Mouse (Mus musculus): ENCODE results near the gene Trim80. TPM values are rescaled to one million over a fixed set of nuclear protein-coding genes. Genes with fewer than 3 reads are reported as not detected.

Gene Trim80
- polyA plus RNA-seq (2015; fragmentation: Nextera tagmentation; extraction: Ambion mirVana): not detected in 2 replicates

GRCm38 (mm10) chr11:115439906-115440595 lies at the start of gene Trim80:
Trim80 (plus strand) TSS chr11:115440545.
- WGBS: 95% methylated on average over 9 of the region's 9 CpGs

DNA sequence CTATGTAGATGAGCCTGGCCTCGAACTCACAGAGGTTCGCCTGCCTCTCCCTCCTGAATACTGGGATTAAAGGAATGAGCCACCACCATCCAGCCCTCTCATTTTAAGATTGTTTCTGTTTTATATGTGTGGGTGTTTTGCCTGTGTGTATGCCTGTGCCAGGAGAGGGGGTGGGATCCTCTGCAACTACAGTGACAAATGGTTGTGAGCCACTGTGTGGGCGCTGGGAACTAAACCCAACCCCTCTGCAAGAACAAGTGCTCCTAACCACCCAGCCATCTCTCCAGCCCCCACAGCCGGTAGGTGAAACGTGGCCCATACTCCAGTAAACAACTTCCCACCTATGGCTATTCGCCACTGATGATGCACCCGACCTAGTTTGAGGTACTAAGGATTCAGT lies 49.0 kb upstream of the Trim80 start:
- Histone ChIP-seq H3K36me3 (peaks cover 48% of the 10 kb centered on the region), H3K9me3 (no peaks in the 10 kb centered on the region)
- 90% methylated on average over 7 of the region's 7 CpGs for WGBS

More at GRCm38 (mm10) chr11:115439906-115440595, at the start of gene Trim80:
- H3K27ac ChIP-seq (replicated peaks): no peak within 1 kb of the TSS
- H3K4me3 ChIP-seq: no peak within 1 kb of the TSS
- H3K9me3 ChIP-seq: no peaks in the 10 kb centered on the region
- H3K27me3 ChIP-seq: no peaks in the 10 kb centered on the region
- no peak within 1 kb of the TSS for H3K4me2 ChIP-seq (replicated peaks)
- ATAC-seq (replicated peaks): no peak
- H3K36me3 ChIP-seq: no peaks in the 10 kb centered on the region
- peaks cover 12% of the 10 kb centered on the region for H3K4me1 ChIP-seq
- no peak within 1 kb of the TSS for H3K9ac ChIP-seq (replicated peaks)

DNA sequence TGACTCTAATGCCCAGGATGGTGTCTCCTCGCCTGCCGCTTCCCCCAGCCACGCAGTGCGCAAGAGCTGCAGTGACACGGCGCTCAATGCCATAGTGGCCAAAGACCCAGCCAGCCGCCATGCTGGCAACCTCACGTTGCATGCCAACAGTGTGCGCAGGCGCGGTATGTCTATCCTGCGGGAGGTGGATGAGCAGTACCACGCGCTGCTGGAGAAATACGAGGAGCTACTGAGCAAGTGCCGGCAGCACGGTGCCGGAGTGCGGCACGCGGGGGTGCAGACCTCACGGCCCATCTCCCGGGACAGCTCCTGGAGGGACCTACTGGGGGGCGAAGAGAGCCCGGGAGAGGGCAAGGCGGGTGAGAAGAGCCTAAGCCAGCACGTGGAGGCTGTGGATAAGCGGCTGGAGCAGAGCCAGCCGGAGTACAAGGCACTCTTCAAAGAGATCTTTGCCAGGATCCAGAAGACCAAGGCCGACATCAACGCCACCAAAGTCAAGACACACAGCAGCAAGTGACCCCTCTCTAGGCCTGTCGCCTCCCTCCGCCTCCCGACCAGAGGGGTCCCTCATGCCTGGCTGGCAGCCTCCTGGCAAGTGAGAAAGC lies 46.5 kb upstream of the Trim80 start:
- Histone ChIP-seq H3K4me3 (no peak overlapping the region), H3K9ac (replicated peaks) (no peak overlapping the region), H3K27me3 (no peaks in the 10 kb centered on the region), H3K4me1 (no peaks in the 10 kb centered on the region), H3K27ac (replicated peaks) (no peak overlapping the region), H3K9me3 (no peaks in the 10 kb centered on the region), H3K36me3 (peaks cover 49% of the 10 kb centered on the region), H3K4me2 (replicated peaks) (no peak overlapping the region)
- 75% methylated on average over 34 of the region's 34 CpGs for whole genome bisulfite sequencing
- ATAC-seq (replicated peaks): no peak

More for the DNA sequence above, 49.0 kb upstream of the Trim80 start:
- no peak overlapping the region for H3K27ac ChIP-seq (replicated peaks)
- no peak overlapping the region for H3K4me3 ChIP-seq
- no peak overlapping the region for H3K9ac ChIP-seq (replicated peaks)
- ATAC-seq (replicated peaks): no peak
- no peak overlapping the region for H3K4me2 ChIP-seq (replicated peaks)
- no peaks in the 10 kb centered on the region for H3K27me3 ChIP-seq
- H3K4me1 ChIP-seq: peaks cover 4% of the 10 kb centered on the region; the same call in 1 of the 2 replicates

- Histone ChIP-seq H3K9me3 (no peaks in the 10 kb centered on the region), H3K36me3 (peaks cover 21% of the 10 kb centered on the region), H3K4me3 (no peak overlapping the region), H3K4me2 (replicated peaks) (no peak overlapping the region), H3K27ac (replicated peaks) (no peak overlapping the region), H3K4me1 (peaks cover 8% of the 10 kb centered on the region), H3K9ac (replicated peaks) (no peak overlapping the region), H3K27me3 (no peaks in the 10 kb centered on the region)
- ATAC-seq (replicated peaks): no peak
- 84% methylated on average over 7 of the region's 7 CpGs for WGBS
Measured at GRCm38 (mm10) chr11:115398085-115398484, 42.3 kb upstream of the Trim80 start.

DNA sequence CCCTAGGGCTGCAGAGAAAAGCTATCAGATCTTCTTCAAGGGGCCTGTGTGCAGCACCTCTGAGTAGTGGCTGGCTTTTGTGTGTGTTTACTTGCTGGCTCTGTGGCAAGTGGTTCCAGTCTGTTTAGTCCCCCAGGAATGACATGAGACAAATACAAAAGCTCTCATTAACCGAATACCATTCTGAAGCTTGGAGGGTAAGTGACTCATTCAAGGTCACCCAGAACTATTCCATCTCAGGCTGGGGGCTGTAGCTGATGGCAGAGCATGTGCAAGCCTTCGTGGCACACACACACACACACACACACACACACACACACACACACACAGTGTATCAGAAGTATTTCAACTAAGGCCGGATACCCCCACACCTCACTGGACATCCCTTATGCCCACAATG lies 40.2 kb upstream of the Trim80 start:
- Histone ChIP-seq H3K9ac (replicated peaks) (no peak overlapping the region), H3K4me3 (no peak overlapping the region), H3K27ac (replicated peaks) (peak overlapping the region; percentile 46; the same call in 1 of the 2 replicates), H3K4me2 (replicated peaks) (no peak overlapping the region), H3K9me3 (no peaks in the 10 kb centered on the region), H3K27me3 (no peaks in the 10 kb centered on the region), H3K36me3 (peaks cover 4% of the 10 kb centered on the region; the same call in 1 of the 2 replicates), H3K4me1 (peaks cover 21% of the 10 kb centered on the region)
- ATAC-seq (replicated peaks): no peak
- 74% methylated on average over 3 of the region's 3 CpGs for WGBS

GRCm38 (mm10) chr11:115400630-115401391 lies 39.5 kb upstream of the Trim80 start:
- Histone ChIP-seq H3K4me1 (peaks cover 22% of the 10 kb centered on the region), H3K27me3 (no peaks in the 10 kb centered on the region), H3K27ac (replicated peaks) (peak overlapping the region; percentile 46), H3K36me3 (peaks cover 4% of the 10 kb centered on the region; the same call in 1 of the 2 replicates), H3K4me3 (no peak overlapping the region), H3K9me3 (no peaks in the 10 kb centered on the region), H3K9ac (replicated peaks) (no peak overlapping the region), H3K4me2 (replicated peaks) (no peak overlapping the region)
- WGBS: 41% methylated on average over 11 of the region's 11 CpGs
- 0 out of 2 replicates have a peak, but pooled peaks have one; percentile 21 for ATAC-seq (replicated peaks)

GRCm38 (mm10) chr11:115403338-115404124 lies 36.8 kb upstream of the Trim80 start, which contains the start of gene Mrpl58:
Mrpl58 (plus strand) TSS chr11:115403752.
- Histone ChIP-seq H3K27me3 (no peaks in the 10 kb centered on the region), H3K9ac (replicated peaks) (peak within 1 kb of the TSS; percentile 85), H3K9me3 (no peaks in the 10 kb centered on the region), H3K27ac (replicated peaks) (peak within 1 kb of the TSS; percentile 86), H3K4me1 (peaks cover 22% of the 10 kb centered on the region), H3K4me2 (replicated peaks) (peak within 1 kb of the TSS; percentile 71), H3K36me3 (0 out of 2 replicates have a peak, but pooled peaks cover 6% of the 10 kb centered on the region), H3K4me3 (peak within 1 kb of the TSS; percentile 75)
- 3% methylated on average over 50 of the region's 50 CpGs for WGBS
- ATAC-seq (replicated peaks): peak; percentile 90

DNA sequence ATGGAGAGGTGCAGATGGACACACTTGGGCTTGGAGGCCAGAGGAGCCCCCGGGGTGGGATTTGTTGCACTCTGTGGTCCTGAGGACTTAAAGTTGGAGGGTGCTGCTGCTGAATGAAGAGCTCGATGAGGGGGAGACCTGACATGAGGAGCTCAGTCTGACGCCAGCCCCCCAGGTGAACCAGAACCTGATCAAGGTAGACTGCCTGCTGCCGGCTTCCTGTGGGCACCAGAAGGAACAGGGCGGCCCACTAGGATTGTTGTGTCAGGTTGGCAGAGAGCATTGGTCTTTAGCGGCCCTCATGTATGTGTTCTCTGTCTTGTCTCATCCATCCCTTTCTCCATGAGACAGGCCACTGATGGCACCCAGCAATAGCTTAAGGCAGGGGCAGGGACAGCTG lies 34.6 kb upstream of the Trim80 start:
- H3K4me1 ChIP-seq: peaks cover 40% of the 10 kb centered on the region
- no peak for ATAC-seq (replicated peaks)
- H3K27me3 ChIP-seq: no peaks in the 10 kb centered on the region
- H3K27ac ChIP-seq (replicated peaks): no peak overlapping the region
- H3K4me3 ChIP-seq: no peak overlapping the region
- no peak overlapping the region for H3K9ac ChIP-seq (replicated peaks)
- H3K4me2 ChIP-seq (replicated peaks): no peak overlapping the region
- WGBS: 94% methylated on average over 6 of the region's 6 CpGs
- H3K9me3 ChIP-seq: no peaks in the 10 kb centered on the region
- peaks cover 14% of the 10 kb centered on the region for H3K36me3 ChIP-seq

DNA sequence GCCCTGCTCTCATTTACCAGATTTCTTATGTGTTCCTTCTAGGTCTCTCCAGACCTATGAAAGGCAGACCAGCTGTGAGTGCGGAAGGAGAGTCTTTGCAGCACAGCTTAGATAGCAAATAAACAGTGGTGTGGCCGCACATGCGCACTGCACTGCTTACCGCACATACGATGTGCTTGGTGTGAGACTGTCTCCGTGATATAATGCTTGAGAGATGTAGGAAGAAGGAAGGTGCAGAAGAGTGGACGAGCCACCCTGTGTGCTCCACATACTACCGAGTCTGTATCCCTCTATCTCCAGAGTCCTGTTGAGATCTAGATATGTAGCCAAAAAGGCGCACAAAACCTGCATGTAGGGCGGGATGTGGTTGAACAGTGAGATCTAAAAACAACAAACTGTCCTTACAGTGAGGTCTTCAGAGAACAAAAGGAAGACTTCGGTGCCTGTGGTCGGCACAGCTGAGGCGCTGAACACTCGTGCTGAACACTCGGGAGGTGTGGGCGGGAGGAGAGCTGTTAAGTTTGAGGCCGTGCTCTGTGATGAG lies 33.4 kb upstream of the Trim80 start:
- Histone ChIP-seq H3K9ac (replicated peaks) (no peak overlapping the region), H3K9me3 (no peaks in the 10 kb centered on the region), H3K4me1 (peaks cover 45% of the 10 kb centered on the region), H3K4me3 (no peak overlapping the region), H3K27ac (replicated peaks) (no peak overlapping the region), H3K4me2 (replicated peaks) (no peak overlapping the region), H3K36me3 (peaks cover 21% of the 10 kb centered on the region), H3K27me3 (no peaks in the 10 kb centered on the region)
- WGBS: 95% methylated on average over 17 of the region's 17 CpGs
- ATAC-seq (replicated peaks): no peak

GRCm38 (mm10) chr11:115408266-115408920 lies 32.0 kb upstream of the Trim80 start:
- no peak for ATAC-seq (replicated peaks)
- Histone ChIP-seq H3K27me3 (no peaks in the 10 kb centered on the region), H3K4me3 (no peak overlapping the region), H3K4me1 (peaks cover 54% of the 10 kb centered on the region), H3K27ac (replicated peaks) (peak overlapping the region; percentile 65), H3K36me3 (peaks cover 21% of the 10 kb centered on the region), H3K9me3 (no peaks in the 10 kb centered on the region), H3K9ac (replicated peaks) (no peak overlapping the region), H3K4me2 (replicated peaks) (no peak overlapping the region)
- 70% methylated on average over 6 of the region's 6 CpGs for WGBS

GRCm38 (mm10) chr11:115409556-115409955 lies 30.8 kb upstream of the Trim80 start:
- H3K4me2 ChIP-seq (replicated peaks): peak overlapping the region; percentile 5; the same call in 1 of the 2 replicates
- peaks cover 21% of the 10 kb centered on the region for H3K36me3 ChIP-seq
- no peaks in the 10 kb centered on the region for H3K27me3 ChIP-seq
- no peak for ATAC-seq (replicated peaks)
- H3K9me3 ChIP-seq: no peaks in the 10 kb centered on the region
- peak overlapping the region; percentile 65 for H3K27ac ChIP-seq (replicated peaks)
- 6% methylated on average over 7 of the region's 7 CpGs for WGBS
- no peak overlapping the region for H3K4me3 ChIP-seq
- H3K4me1 ChIP-seq: peaks cover 54% of the 10 kb centered on the region
- H3K9ac ChIP-seq (replicated peaks): peak overlapping the region; percentile 15; the same call in 1 of the 2 replicates
